Mouse (Mus musculus) kidney, adult 2 months (tissue): ENCODE results near the gene Eid2. TPM values are rescaled to one million over a fixed set of nuclear protein-coding genes. Genes with fewer than 3 reads are reported as not detected.

ENCODE experiments used
- DNase-seq: peaks from one replicate; pipeline ENCODE4 v3.0.0; 2021
- H3K27ac ChIP-seq: fragments of 200-500 bp; 2 replicates; pipeline ENCODE4 v1.5.1; 2012; ENCODE audit warnings: low read depth, low read length, control low read depth, inconsistent platforms; ENCODE audit not compliant: insufficient read depth
- H3K27me3 ChIP-seq: fragments of 200-500 bp; replicated peaks from 2 replicates; pipeline ENCODE4 v1.6.1; 2012; ENCODE audit warnings: mild to moderate bottlenecking, moderate library complexity, low read length, inconsistent platforms; ENCODE audit not compliant: control insufficient read depth, insufficient read depth
- H3K36me3 ChIP-seq: fragments of 200-500 bp; 2 replicates; pipeline ENCODE4 v1.6.1; 2012; ENCODE audit warnings: mild to moderate bottlenecking, moderate library complexity, low read length, inconsistent platforms; ENCODE audit not compliant: control insufficient read depth, insufficient read depth
- H3K4me1 ChIP-seq: fragments of 200-500 bp; 2 replicates; pipeline ENCODE4 v1.6.1; 2011; ENCODE audit warnings: low read length; ENCODE audit not compliant: control insufficient read depth, insufficient read depth
- H3K4me3 ChIP-seq: fragments of 200-500 bp; 2 replicates; pipeline ENCODE4 v1.5.1; 2011; ENCODE audit warnings: mild to moderate bottlenecking, low read depth, low read length, control low read depth; ENCODE audit not compliant: insufficient read depth
- CTCF ChIP-seq: fragments of 200-500 bp; conservative IDR thresholded peaks from 2 replicates; pipeline ENCODE4 v1.5.1; 2011; ENCODE audit warnings: low read depth, mild to moderate bottlenecking, control low read depth, low read length, moderate library complexity, mixed read lengths; ENCODE audit not compliant: insufficient read depth, insufficient read length
- POLR2A ChIP-seq: fragments of 200-500 bp; IDR thresholded peaks from one replicate; pipeline ENCODE4 v1.6.1; 2011; ENCODE audit warnings: low read depth, low read length, control low read depth
- WGBS: fragments of 180-500 bp; shearing (Covaris S2); methylation state at CpG from one replicate; pipeline ENCODE4 v1.1.7; 2018; 5-methylcytosine and 5-hydroxymethylcytosine counted together
- polyA plus RNA-seq: library from polyadenylated mRNA; depleted of rRNA; stranded (reverse); fragments of >200 nt; gene quantifications from 2 replicates; pipeline ENCODE4 v1.2.3, GENCODE M21; 2012; rRNA removed

Eid2 gene
- polyA plus RNA-seq, 1 experiment, result 5.2 TPM

- DNase-seq, result no peak
- H3K4me1 ChIP-seq, result peaks cover 4% of the 10 kb centered on the region; the same call in 1 of the 2 replicates
- H3K4me3 ChIP-seq, result no peak overlapping the region
- H3K27ac ChIP-seq, result no peak overlapping the region
- WGBS, result 51% methylated on average over 9 of the region's 9 CpGs
- no peaks in the 10 kb centered on the region for H3K27me3 ChIP-seq
- no peaks in the 10 kb centered on the region for H3K36me3 ChIP-seq
- TF ChIP-seq CTCF (no peak), POLR2A (no peak)
Measured at GRCm38 (mm10) chr7:28309737-28310136, 42.1 kb downstream of the Eid2 start.

- TF ChIP-seq CTCF (no peak), POLR2A (no peak)
- DNase-seq, result peak; percentile 18
- Histone ChIP-seq H3K27me3 (no peaks in the 10 kb centered on the region), H3K4me3 (peak overlapping the region; percentile 73), H3K4me1 (peaks cover 4% of the 10 kb centered on the region; the same call in 1 of the 2 replicates), H3K27ac (no peak overlapping the region), H3K36me3 (0 out of 2 replicates have a peak, but pooled peaks cover 2% of the 10 kb centered on the region)
- 4% methylated on average over 35 of the region's 35 CpGs for WGBS
Measured at GRCm38 (mm10) chr7:28311151-28311925, 43.7 kb downstream of the Eid2 start.

GRCm38 (mm10) chr7:28311926-28312543 is 44.4 kb downstream of the Eid2 start, which contains the start of gene Timm50:
Gene Timm50, minus strand, starts transcription at chr7:28312072.
- H3K36me3 ChIP-seq, result peaks cover 2% of the 10 kb centered on the region; the same call in 1 of the 2 replicates
- peak; percentile 99 for DNase-seq
- no peak within 1 kb of the TSS for H3K27ac ChIP-seq
- H3K4me3 ChIP-seq, result peak within 1 kb of the TSS; percentile 73
- H3K4me1 ChIP-seq, result peaks cover 4% of the 10 kb centered on the region; the same call in 1 of the 2 replicates
- under 1% methylated on average over 45 of the region's 45 CpGs for WGBS
- peak; percentile 29 for TF ChIP-seq POLR2A
- 0 out of 2 replicates have a peak, but pooled peaks have one; percentile 4 for TF ChIP-seq CTCF
- no peaks in the 10 kb centered on the region for H3K27me3 ChIP-seq

DNA sequence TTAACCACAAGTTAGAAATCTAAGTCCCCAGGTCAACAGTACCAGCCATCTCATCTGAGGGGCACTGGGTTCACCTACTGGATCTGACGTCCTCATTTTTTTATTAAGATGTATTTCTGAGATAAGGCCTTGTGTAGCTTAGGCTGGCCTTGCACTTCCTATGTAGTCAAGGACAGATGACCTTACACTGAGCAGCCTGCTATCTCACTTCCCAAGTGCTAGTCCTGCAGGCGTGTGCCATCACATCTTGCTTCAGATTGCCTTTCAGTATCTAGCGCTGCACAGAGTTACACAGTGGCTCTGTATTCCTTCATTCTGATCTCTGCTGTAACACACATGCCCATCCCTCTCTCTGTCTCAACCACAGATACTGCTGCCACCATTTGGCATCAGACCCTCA is 50.4 kb downstream of the Eid2 start:
- Histone ChIP-seq H3K36me3 (peaks cover 3% of the 10 kb centered on the region; the same call in 1 of the 2 replicates), H3K4me1 (no peaks in the 10 kb centered on the region), H3K27ac (no peak overlapping the region), H3K4me3 (no peak overlapping the region), H3K27me3 (no peaks in the 10 kb centered on the region)
- TF ChIP-seq CTCF (no peak), POLR2A (no peak)
- WGBS, result 86% methylated on average over 3 of the region's 3 CpGs
- DNase-seq, result no peak

GRCm38 (mm10) chr7:28318714-28319113 is 51.0 kb downstream of the Eid2 start:
- TF ChIP-seq POLR2A (no peak), CTCF (no peak)
- 89% methylated on average over 17 of the region's 17 CpGs for WGBS
- Histone ChIP-seq H3K36me3 (peaks cover 5% of the 10 kb centered on the region; the same call in 1 of the 2 replicates), H3K27ac (no peak overlapping the region), H3K4me1 (no peaks in the 10 kb centered on the region), H3K4me3 (no peak overlapping the region), H3K27me3 (no peaks in the 10 kb centered on the region)
- no peak for DNase-seq

Other genes starting within 250 kb of the Eid2 start
- 107 and 115 TPM in 2 replicates for gene Psmc4, start 217.8 kb upstream of the Eid2 start, polyA plus RNA-seq
- gene Fcgbp, start 196.6 kb upstream of the Eid2 start, polyA plus RNA-seq, result 7.7 and 10.3 TPM in 2 replicates
- not detected in 2 replicates for gene 9530053A07Rik, start 138.4 kb upstream of the Eid2 start, polyA plus RNA-seq
- gene Fbl, start 98.2 kb upstream of the Eid2 start, polyA plus RNA-seq, result 33.0 and 54.3 TPM in 2 replicates
- 31.1 and 34.8 TPM in 2 replicates for gene Dyrk1b, start 88.4 kb upstream of the Eid2 start, polyA plus RNA-seq
- gene Eid2b, start 9.9 kb downstream of the Eid2 start, polyA plus RNA-seq, result 7.7 and 10.2 TPM in 2 replicates
- 0.14 TPM in 1 of 2 replicates, not detected in the other for gene Selenov, start 23.3 kb downstream of the Eid2 start, polyA plus RNA-seq
- gene Dll3, start 34.4 kb downstream of the Eid2 start, polyA plus RNA-seq, result not detected in 2 replicates
- gene Timm50, start 44.2 kb downstream of the Eid2 start, polyA plus RNA-seq, result 99.0 and 102 TPM in 2 replicates
- 86.8 and 88.6 TPM in 2 replicates for gene Supt5, start 70.9 kb downstream of the Eid2 start, polyA plus RNA-seq
- 724 and 951 TPM in 2 replicates for gene Rps16, start 82.8 kb downstream of the Eid2 start, polyA plus RNA-seq
- 13.5 and 14.6 TPM in 2 replicates for gene Plekhg2, start 104.7 kb downstream of the Eid2 start, polyA plus RNA-seq
- gene Zfp36, start 112.4 kb downstream of the Eid2 start, polyA plus RNA-seq, result 24.6 and 25.5 TPM in 2 replicates
- gene Med29, start 124.8 kb downstream of the Eid2 start, polyA plus RNA-seq, result 71.9 and 72.1 TPM in 2 replicates
- 72.6 and 78.4 TPM in 2 replicates for gene Paf1, start 125.1 kb downstream of the Eid2 start, polyA plus RNA-seq
- gene Gmfg, start 169.6 kb downstream of the Eid2 start, polyA plus RNA-seq, result 8.4 and 14.5 TPM in 2 replicates
- 2.5 and 3.1 TPM in 2 replicates for gene Lrfn1, start 184.1 kb downstream of the Eid2 start, polyA plus RNA-seq
- gene Ifnl2, start 242.6 kb downstream of the Eid2 start, polyA plus RNA-seq, result not detected in 2 replicates